21 mouse cellular contexts compared by ENCODE assay signal in genomic region chr14:20911811-20912210, GRCm38 (mm10). TPM values are rescaled to one million over a fixed set of nuclear protein-coding genes. Genes with fewer than 3 reads are reported as not detected.
DNase-seq lines count a peak whose midpoint lies in the region; ATAC-seq and TF ChIP-seq lines count a peak whose summit lies in the region.
"Had no signal": no experiment of that assay in that cellular context is flagged by ENCODE, and none has a peak within 500 bp of the region (broad histone marks: within the 10 kb centered on the region; RNA-seq: fewer than 3 reads in every experiment).

No protein-coding gene starts in this region.

- peak; percentile 50 for DNase-seq in MEL-GATA-1-ER (ENCODE audit: extremely low read depth, low read depth)
- no peak for DNase-seq in kidney, postnatal 10 days
- DNase-seq in urinary bladder, postnatal 14 days (ENCODE audit: low spot score), result no peak
- DNase-seq in lung, adult 2 months, result no peak
- DNase-seq: adrenal gland, postnatal 14 days; cerebellum, adult 18-20 months; cerebellum, postnatal 36 days; gastrocnemius, postnatal 25 days; kidney, adult 8-10 months; kidney, postnatal 25 days; thymus, adult 2 months; thymus, postnatal 4 days had no signal

- no peak for TF ChIP-seq POLR2A in lung, adult 2 months (IDR thresholded peaks at IDR 0.05; ENCODE audit: borderline replicate concordance, extremely low read depth, low read depth, low read length)

- H3K27ac ChIP-seq in liver, embryonic 15.5 days (replicated peaks), result no peak overlapping the region
- H3K27ac ChIP-seq: embryonic facial prominence, embryonic 15.5 days; hindbrain, embryonic 15.5 days; macrophage; midbrain, embryonic 13.5 days; stomach, postnatal 0 days had no signal

- no peak for TF ChIP-seq CTCF in lung, adult 2 months (IDR thresholded peaks at IDR 0.05; ENCODE audit: insufficient read depth, low read length)

- H3K4me1 ChIP-seq in liver, embryonic 15.5 days (replicated peaks), result peaks cover 25% of the 10 kb centered on the region
- no peaks in the 10 kb centered on the region for H3K4me1 ChIP-seq in lung, adult 2 months (ENCODE audit: control insufficient read depth, insufficient read depth, low read length)
- H3K4me1 ChIP-seq: embryonic facial prominence, embryonic 15.5 days; hindbrain, embryonic 15.5 days; midbrain, embryonic 13.5 days had no signal

- no peak overlapping the region for H3K4me3 ChIP-seq in liver, embryonic 15.5 days (replicated peaks)
- H3K4me3 ChIP-seq in lung, adult 2 months (replicated peaks; ENCODE audit: extremely low read depth, low read depth, low read length), result no peak overlapping the region
- H3K4me3 ChIP-seq: embryonic facial prominence, embryonic 15.5 days; hindbrain, embryonic 15.5 days; midbrain, embryonic 13.5 days had no signal

- ATAC-seq in granulocyte monocyte progenitor cell, adult 5-6 weeks (replicated peaks; ENCODE audit: poor library complexity, severe bottlenecking), result peak; percentile 92
- peak; percentile 81 for ATAC-seq in liver, embryonic 15.5 days (ENCODE audit: insufficient read depth)
- peak; percentile 96 for ATAC-seq in megakaryocyte-erythroid progenitor cell, adult 5-6 weeks (replicated peaks; ENCODE audit: low FRiP score, low TSS enrichment, poor library complexity, severe bottlenecking)
- ATAC-seq: forebrain, embryonic 16.5 days; midbrain, embryonic 13.5 days had no signal

- no peak overlapping the region; the same call in 1 of the 2 replicates for H3K4me2 ChIP-seq in liver, embryonic 15.5 days
- H3K4me2 ChIP-seq: embryonic facial prominence, embryonic 15.5 days; hindbrain, embryonic 15.5 days; midbrain, embryonic 13.5 days had no signal

- 23% methylated on average over 2 of the region's 2 CpGs for WGBS in liver, embryonic 15.5 days (ENCODE audit: insufficient replicate concordance)
- WGBS in lung, adult 2 months, result 87% methylated on average over 2 of the region's 2 CpGs

- no peaks in the 10 kb centered on the region for H3K27me3 ChIP-seq in liver, embryonic 15.5 days
- H3K27me3 ChIP-seq: embryonic facial prominence, embryonic 15.5 days; hindbrain, embryonic 15.5 days; midbrain, embryonic 13.5 days had no signal

- no peak overlapping the region for H3K9ac ChIP-seq in liver, embryonic 15.5 days
- H3K9ac ChIP-seq: embryonic facial prominence, embryonic 15.5 days; hindbrain, embryonic 15.5 days; midbrain, embryonic 13.5 days had no signal

- H3K9me3 ChIP-seq in liver, embryonic 15.5 days (replicated peaks), result no peaks in the 10 kb centered on the region
- H3K9me3 ChIP-seq: embryonic facial prominence, embryonic 15.5 days; hindbrain, embryonic 15.5 days; midbrain, embryonic 13.5 days had no signal

- no peaks in the 10 kb centered on the region for H3K36me3 ChIP-seq in liver, embryonic 15.5 days (replicated peaks)
- H3K36me3 ChIP-seq: embryonic facial prominence, embryonic 15.5 days; hindbrain, embryonic 15.5 days; midbrain, embryonic 13.5 days had no signal

RNA-seq across cellular contexts. Expression of gene Vcl, which starts 17.4 kb away (rescaled TPM):
- 29.0 and 29.8 TPM in 2 replicates for total RNA-seq in granulocyte monocyte progenitor cell, adult 5-6 weeks (2014; fragmentation: Nextera tagmentation)
- total RNA-seq in granulocyte monocyte progenitor cell, adult 5-6 weeks (2017), result 25.2 and 25.4 TPM in 2 replicates
- 17.0 and 18.0 TPM in 2 replicates for polyA plus RNA-seq in liver, embryonic 15.5 days (2015; fragmentation: Nextera tagmentation; extraction: Ambion mirVana)
- 56.7 and 62.3 TPM in 2 replicates for total RNA-seq in megakaryocyte-erythroid progenitor cell, adult 5-6 weeks (2014; fragmentation: Nextera tagmentation)
- total RNA-seq in megakaryocyte-erythroid progenitor cell, adult 5-6 weeks (2017), result 55.2 and 63.7 TPM in 2 replicates
- 96.8 and 144 TPM in 2 replicates for polyA plus RNA-seq in lung, adult 2 months (2012; rRNA removed)
